7 mouse cellular contexts compared by ENCODE assay signal in genomic region chr6:116653684-116654454, GRCm38 (mm10). TPM values are rescaled to one million over a fixed set of nuclear protein-coding genes. Genes with fewer than 3 reads are reported as not detected.
DNase-seq lines count a peak whose midpoint lies in the region; ATAC-seq and TF ChIP-seq lines count a peak whose summit lies in the region.

No protein-coding gene starts in this region.

- H3K36me3 ChIP-seq in lung, postnatal 0 days (ENCODE audit: insufficient read depth, low read length) = no peaks in the 10 kb centered on the region

- 45% methylated on average over 9 of the region's 9 CpGs for WGBS in lung, postnatal 0 days

- H3K4me2 ChIP-seq in lung, postnatal 0 days (replicated peaks; ENCODE audit: low read depth, low read length) = no peak overlapping the region

- peaks cover 11% of the 10 kb centered on the region; the same call in 1 of the 2 replicates for H3K4me1 ChIP-seq in lung, postnatal 0 days (ENCODE audit: insufficient read depth, low read depth, low read length)

- TF ChIP-seq EP300 in lung, postnatal 0 days (IDR thresholded peaks at IDR 0.05) = 0 out of 2 replicates have a peak, but pooled peaks have one; percentile 32

- peak; percentile 33; the same call in 1 of the 2 replicates for ATAC-seq in lung, postnatal 0 days

- no peaks in the 10 kb centered on the region for H3K27me3 ChIP-seq in lung, postnatal 0 days (replicated peaks; ENCODE audit: insufficient read depth, low read length)

- H3K9me3 ChIP-seq in lung, postnatal 0 days (ENCODE audit: low read length) = no peaks in the 10 kb centered on the region

- intact Hi-C loops in heart, postnatal 36 days (cut with DNase I) = loop anchor here (1.0 to 5.0 kb wide), 4 partner anchors 37 to 1173 kb away; no protein-coding TSS in a partner anchor

- no peak overlapping the region for H3K4me3 ChIP-seq in layer of hippocampus, adult 2 months
- H3K4me3 ChIP-seq in lung, postnatal 0 days (ENCODE audit: low read depth, low read length) = no peak overlapping the region

- H3K9ac ChIP-seq in lung, postnatal 0 days (replicated peaks; ENCODE audit: low read depth) = no peak overlapping the region

- peak; percentile 89 for TF ChIP-seq CTCF in layer of hippocampus, adult 2 months (conservative IDR thresholded peaks at IDR 0.05)
- TF ChIP-seq CTCF in lung, postnatal 0 days (IDR thresholded peaks at IDR 0.05) = peak; percentile 94

- H3K27ac ChIP-seq in layer of hippocampus, adult 2 months = no peak overlapping the region
- H3K27ac ChIP-seq in lung, postnatal 0 days (ENCODE audit: low read length) = peak overlapping the region; percentile 95; the same call in 1 of the 2 replicates

- DNase-seq in CD4-positive helper T cell, adult 2 months (ENCODE audit: low read depth, low spot score) = peak; percentile 18
- DNase-seq in MN1 (ENCODE audit: low spot score) = peak; percentile 75
- DNase-seq in embryo, embryonic 10 days (ENCODE audit: low spot score) = peak; percentile 86
- peak; percentile 61 to 70 for DNase-seq in heart, postnatal 36 days
- peak; percentile 41 to 80 for DNase-seq in layer of hippocampus, adult 2 months (ENCODE audit: low spot score in 2 of 2)
- peak; percentile 85 for DNase-seq in lung, postnatal 0 days (ENCODE audit: low spot score)
- peak; percentile 83 for DNase-seq in retina, postnatal 1 day

RNA-seq across cellular contexts. Expression of gene Depp1, which starts 3.5 kb away (rescaled TPM):
- 10 to 100 TPM; 60.4 to 63.7 TPM for total RNA-seq in heart, postnatal 36 days (2021)
- 1 to 10 TPM in 1 of 2 experiments, under 1 TPM in 1; 0.54 to 1.4 TPM for total RNA-seq in layer of hippocampus, adult 2 months (2021)
- 79.3 and 86.1 TPM in 2 replicates for polyA plus RNA-seq in lung, postnatal 0 days (2015; fragmentation: Nextera tagmentation; extraction: Ambion mirVana)

RNA-seq across cellular contexts. Expression of gene Rassf4, which starts 19.9 kb away (rescaled TPM):
- total RNA-seq in heart, postnatal 36 days (2021) = 1 to 10 TPM; 6.5 to 8.0 TPM
- 1 to 10 TPM; 3.8 to 6.0 TPM for total RNA-seq in layer of hippocampus, adult 2 months (2021)
- 9.3 and 10.0 TPM in 2 replicates for polyA plus RNA-seq in lung, postnatal 0 days (2015; fragmentation: Nextera tagmentation; extraction: Ambion mirVana)

RNA-seq across cellular contexts. Expression of gene Zfp422, which starts 25.1 kb away (rescaled TPM):
- 10 to 100 TPM; 18.2 to 19.3 TPM for total RNA-seq in heart, postnatal 36 days (2021)
- total RNA-seq in layer of hippocampus, adult 2 months (2021) = 10 to 100 TPM; 21.2 to 22.1 TPM
- polyA plus RNA-seq in lung, postnatal 0 days (2015; fragmentation: Nextera tagmentation; extraction: Ambion mirVana) = 58.1 and 64.4 TPM in 2 replicates

Comparison
In these comparisons a context has a peak if more than half of its experiments do, and no peak if none do; other contexts are left out.
1. DNase-seq: peak in every context shown above with its lines; median percentile 86 in embryo, embryonic 10 days; 85 in lung, postnatal 0 days; 83 in retina, postnatal 1 day; 75 in MN1; 66 in heart, postnatal 36 days; 60 in layer of hippocampus, adult 2 months; 18 in CD4-positive helper T cell, adult 2 months.
2. RNA of gene Depp1, which starts 3.5 kb away (total RNA-seq): 60.4 to 63.7 TPM in heart, postnatal 36 days; 0.54 to 1.4 TPM in layer of hippocampus, adult 2 months; every median in the first group is over 10 times any median in the second.